Mouse (Mus musculus) liver, embryonic 16.5 days (tissue): ENCODE results near the gene Mapk7. TPM values are rescaled to one million over a fixed set of nuclear protein-coding genes. Genes with fewer than 3 reads are reported as not detected.

Experiments
- ATAC-seq: fragments of 200-750 bp; cut with Nextera tagmentation; 2 replicates; pipeline ENCODE4 v1.8.0; 2017; ENCODE audit warnings: low read depth, mild to moderate bottlenecking, moderate number of reproducible peaks, moderate library complexity
- H3K27ac ChIP-seq: fragments of 300-500 bp; sonication (generic); 2 replicates; pipeline ENCODE4 v1.5.1; 2014; ENCODE audit warnings: mild to moderate bottlenecking, low read length
- H3K27me3 ChIP-seq: fragments of 300-500 bp; sonication (generic); 2 replicates; pipeline ENCODE4 v1.6.1; 2014; ENCODE audit warnings: low read depth, low read length, mixed read lengths; ENCODE audit not compliant: control insufficient read depth, insufficient read depth
- H3K36me3 ChIP-seq: fragments of 300-500 bp; sonication (generic); 2 replicates; pipeline ENCODE4 v1.6.1; 2014; ENCODE audit warnings: mild to moderate bottlenecking; ENCODE audit not compliant: control insufficient read depth, insufficient read depth
- H3K4me1 ChIP-seq: fragments of 300-500 bp; sonication (generic); 2 replicates; pipeline ENCODE4 v1.6.1; 2014; ENCODE audit warnings: low read depth, low read length, mixed read lengths; ENCODE audit not compliant: control insufficient read depth
- H3K4me2 ChIP-seq: fragments of 300-500 bp; sonication (generic); 2 replicates; pipeline ENCODE4 v1.6.1; 2014; ENCODE audit warnings: low read depth, low read length, mixed read lengths
- H3K4me3 ChIP-seq: fragments of 300-500 bp; sonication (generic); 2 replicates; pipeline ENCODE4 v1.5.1; 2014; ENCODE audit warnings: low read depth, mild to moderate bottlenecking, low read length
- H3K9ac ChIP-seq: fragments of 300-500 bp; sonication (generic); 2 replicates; pipeline ENCODE4 v1.6.1; 2014; ENCODE audit warnings: low read depth, low read length
- H3K9me3 ChIP-seq: fragments of 300-500 bp; sonication (generic); replicated peaks from 2 replicates; pipeline ENCODE4 v1.6.1; 2016; ENCODE audit warnings: low read length; ENCODE audit not compliant: control insufficient read depth
- WGBS: fragments of 180-500 bp; shearing (Covaris S2); extraction: QIAGEN DNeasy Blood & Tissue Kit; methylation state at CpG from one replicate; pipeline ENCODE4 v1.1.7; 2014; ENCODE audit not compliant: insufficient replicate concordance; 5-methylcytosine and 5-hydroxymethylcytosine counted together
- polyA plus RNA-seq: library from polyadenylated mRNA; unstranded; fragments of >200 nt; fragmentation: Nextera tagmentation; extraction: Ambion mirVana; gene quantifications from 2 replicates; pipeline ENCODE4 v1.2.1, GENCODE M21; 2015

The Mapk7 gene
- polyA plus RNA-seq, 1 experiment from 2014 or later, result 6.5 TPM

- Histone ChIP-seq H3K9me3 (no peaks in the 10 kb centered on the region), H3K4me3 (no peak overlapping the region), H3K4me2 (no peak overlapping the region), H3K36me3 (no peaks in the 10 kb centered on the region), H3K4me1 (no peaks in the 10 kb centered on the region), H3K9ac (no peak overlapping the region), H3K27ac (no peak overlapping the region), H3K27me3 (no peaks in the 10 kb centered on the region)
- no peak for ATAC-seq
- WGBS, result 56% methylated on average over 1 of the region's 1 CpGs
These were observed 32.7 kb upstream of the Mapk7 start for GRCm38 (mm10) chr11:61526872-61527271.

GRCm38 (mm10) chr11:61519484-61520107, 25.4 kb upstream of the Mapk7 start:
- Histone ChIP-seq H3K9me3 (no peaks in the 10 kb centered on the region), H3K4me3 (no peak overlapping the region), H3K4me1 (no peaks in the 10 kb centered on the region), H3K27ac (no peak overlapping the region), H3K9ac (no peak overlapping the region), H3K4me2 (no peak overlapping the region), H3K36me3 (no peaks in the 10 kb centered on the region), H3K27me3 (no peaks in the 10 kb centered on the region)
- WGBS, result 63% methylated on average over 3 of the region's 3 CpGs
- ATAC-seq, result no peak

GRCm38 (mm10) chr11:61518871-61519270, 24.7 kb upstream of the Mapk7 start:
- no peaks in the 10 kb centered on the region for H3K27me3 ChIP-seq
- no peak overlapping the region for H3K27ac ChIP-seq
- H3K4me1 ChIP-seq, result no peaks in the 10 kb centered on the region
- no peak overlapping the region for H3K4me2 ChIP-seq
- no peak overlapping the region for H3K9ac ChIP-seq
- ATAC-seq, result no peak
- no peak overlapping the region for H3K4me3 ChIP-seq
- H3K36me3 ChIP-seq, result no peaks in the 10 kb centered on the region
- WGBS, result 63% methylated on average over 3 of the region's 3 CpGs
- no peaks in the 10 kb centered on the region for H3K9me3 ChIP-seq

GRCm38 (mm10) chr11:61517971-61518370, 23.8 kb upstream of the Mapk7 start:
- Histone ChIP-seq H3K27ac (no peak overlapping the region), H3K9ac (no peak overlapping the region), H3K36me3 (no peaks in the 10 kb centered on the region), H3K9me3 (no peaks in the 10 kb centered on the region), H3K4me1 (no peaks in the 10 kb centered on the region), H3K27me3 (no peaks in the 10 kb centered on the region), H3K4me3 (no peak overlapping the region), H3K4me2 (no peak overlapping the region)
- no peak for ATAC-seq
- WGBS, result 44% methylated on average over 1 of the region's 1 CpGs

GRCm38 (mm10) chr11:61514953-61515352, 20.7 kb upstream of the Mapk7 start:
- Histone ChIP-seq H3K36me3 (no peaks in the 10 kb centered on the region), H3K4me2 (no peak overlapping the region), H3K9ac (no peak overlapping the region), H3K9me3 (no peaks in the 10 kb centered on the region), H3K27ac (no peak overlapping the region), H3K4me3 (no peak overlapping the region), H3K27me3 (no peaks in the 10 kb centered on the region), H3K4me1 (no peaks in the 10 kb centered on the region)
- ATAC-seq, result no peak
- 34% methylated on average over 3 of the region's 3 CpGs for WGBS

GRCm38 (mm10) chr11:61504713-61505257, 10.6 kb upstream of the Mapk7 start, which contains the start of gene B9d1:
TSS of gene B9d1 (plus strand) at chr11:61505144.
- Histone ChIP-seq H3K36me3 (no peaks in the 10 kb centered on the region), H3K9ac (peak within 1 kb of the TSS; percentile 66), H3K27me3 (no peaks in the 10 kb centered on the region), H3K9me3 (no peaks in the 10 kb centered on the region), H3K4me2 (peak within 1 kb of the TSS; percentile 68), H3K27ac (no peak within 1 kb of the TSS), H3K4me3 (peak within 1 kb of the TSS; percentile 68), H3K4me1 (peaks cover 6% of the 10 kb centered on the region)
- peak; percentile 88 for ATAC-seq
- WGBS, result under 1% methylated on average over 39 of the region's 39 CpGs

GRCm38 (mm10) chr11:61503933-61504332, 9.7 kb upstream of the Mapk7 start:
- no peak overlapping the region for H3K4me2 ChIP-seq
- no peak overlapping the region for H3K9ac ChIP-seq
- peaks cover 6% of the 10 kb centered on the region for H3K4me1 ChIP-seq
- H3K27me3 ChIP-seq, result no peaks in the 10 kb centered on the region
- no peaks in the 10 kb centered on the region for H3K36me3 ChIP-seq
- 67% methylated on average over 8 of the region's 8 CpGs for WGBS
- no peak overlapping the region for H3K4me3 ChIP-seq
- ATAC-seq, result no peak
- no peak overlapping the region for H3K27ac ChIP-seq
- no peaks in the 10 kb centered on the region for H3K9me3 ChIP-seq

GRCm38 (mm10) chr11:61498736-61499504, 4.7 kb upstream of the Mapk7 start:
- Histone ChIP-seq H3K27me3 (no peaks in the 10 kb centered on the region), H3K9ac (no peak overlapping the region), H3K36me3 (no peaks in the 10 kb centered on the region), H3K4me3 (no peak overlapping the region), H3K4me1 (peaks cover 3% of the 10 kb centered on the region; the same call in 1 of the 2 replicates), H3K27ac (no peak overlapping the region), H3K4me2 (no peak overlapping the region), H3K9me3 (no peaks in the 10 kb centered on the region)
- ATAC-seq, result no peak
- WGBS, result 28% methylated on average over 6 of the region's 6 CpGs

- H3K9ac ChIP-seq, result no peak overlapping the region
- H3K4me1 ChIP-seq, result peaks cover 12% of the 10 kb centered on the region
- H3K27me3 ChIP-seq, result no peaks in the 10 kb centered on the region
- ATAC-seq, result no peak
- no peaks in the 10 kb centered on the region for H3K9me3 ChIP-seq
- no peak overlapping the region for H3K4me3 ChIP-seq
- no peak overlapping the region for H3K4me2 ChIP-seq
- no peak overlapping the region for H3K27ac ChIP-seq
- WGBS, result 8% methylated on average over 1 of the region's 1 CpGs
- H3K36me3 ChIP-seq, result no peaks in the 10 kb centered on the region
These were observed 3.3 kb upstream of the Mapk7 start for GRCm38 (mm10) chr11:61497490-61497889.
